Mouse (Mus musculus): ENCODE measurements at regions not wholly inside any gene's neighbourhood (a gene's known extent, or its start where the extent isn't known, plus 50 kb on each side); places are given as distances from the start of the nearest gene placed in this dataset.

DNA sequence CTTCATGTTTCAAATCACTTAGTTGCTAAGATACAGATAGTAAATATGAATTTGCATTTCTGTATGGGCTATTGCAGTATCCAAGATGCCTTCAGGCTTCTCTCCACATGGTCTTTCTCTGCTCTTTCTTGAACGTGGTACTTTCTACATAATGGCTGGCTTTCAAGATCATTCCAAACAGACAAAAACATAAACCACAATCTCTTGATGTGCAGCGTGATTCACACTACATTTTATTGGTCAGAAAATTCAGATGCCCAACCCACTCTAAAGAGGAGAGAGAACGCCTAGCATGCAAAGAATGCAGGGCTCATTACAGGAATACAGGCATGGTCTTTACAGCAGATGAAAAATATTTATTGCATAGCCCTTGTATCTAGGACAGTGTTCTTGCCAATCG is 235.2 kb downstream of the Papss1 start:
- DNase-seq (ENCODE audit: low spot score in 2 of 2): no peak

DNA sequence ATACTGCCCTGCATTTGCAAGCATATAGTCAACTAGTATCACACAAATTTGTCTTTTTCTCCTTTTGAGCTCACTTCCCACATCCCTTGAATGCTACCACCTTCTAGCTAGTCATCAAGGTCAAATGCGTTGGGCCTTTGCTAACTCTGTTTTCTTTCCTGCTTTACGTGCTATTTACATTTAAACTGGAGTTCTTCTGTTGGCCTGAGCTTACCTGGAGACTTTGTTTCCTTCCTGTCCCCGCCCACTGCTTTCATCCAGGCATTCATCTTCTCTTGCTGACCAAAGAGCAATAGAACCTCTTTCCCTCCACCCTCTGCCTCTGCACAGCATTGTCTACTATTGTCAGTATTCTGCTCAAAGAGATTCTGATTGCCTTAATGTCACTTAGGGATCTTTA is 237.0 kb downstream of the Papss1 start:
- DNase-seq (ENCODE audit: low spot score in 2 of 2): no peak

DNA sequence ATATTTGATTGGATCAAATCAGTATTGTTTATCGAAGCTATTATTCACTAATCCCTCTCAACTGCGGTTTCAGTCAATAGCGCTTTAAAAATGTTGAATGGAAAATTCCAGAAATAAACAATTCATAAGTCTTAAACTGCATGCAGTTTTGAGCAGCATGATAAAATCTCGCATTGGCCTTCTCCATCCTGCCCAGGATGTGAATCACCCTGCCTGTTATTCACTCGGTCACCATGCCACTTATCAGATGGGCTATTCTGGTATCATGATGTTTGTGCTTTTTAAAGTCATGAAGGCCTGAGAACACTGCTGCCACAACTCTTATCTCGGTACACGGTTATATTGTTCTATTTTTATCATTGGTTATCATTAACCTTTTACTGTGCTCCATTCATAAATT is 238.3 kb downstream of the Papss1 start:
- DNase-seq (ENCODE audit: low spot score in 2 of 2): peak in 1 of 2 experiments; percentile 43

DNA sequence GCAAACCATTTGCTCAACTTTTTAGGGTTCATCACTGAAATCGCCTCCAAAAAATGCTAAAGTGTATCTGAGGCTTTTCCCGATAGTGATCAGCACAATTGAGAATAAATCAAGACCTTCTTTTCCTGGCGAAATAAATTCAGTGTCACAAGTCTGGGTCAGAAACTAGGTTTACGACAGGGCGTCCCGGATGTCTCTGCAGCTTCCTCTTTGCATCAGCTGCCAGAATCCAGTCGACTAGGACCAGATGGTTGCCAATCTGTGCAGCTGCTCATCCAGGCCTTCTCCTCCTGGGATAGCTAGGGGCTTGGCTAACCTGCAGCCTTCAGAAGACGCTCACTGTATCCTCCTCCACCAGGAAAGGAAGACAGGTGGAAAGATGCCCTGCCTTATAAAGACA is 243.6 kb downstream of the Papss1 start:
- DNase-seq (ENCODE audit: low spot score in 2 of 2): no peak

DNA sequence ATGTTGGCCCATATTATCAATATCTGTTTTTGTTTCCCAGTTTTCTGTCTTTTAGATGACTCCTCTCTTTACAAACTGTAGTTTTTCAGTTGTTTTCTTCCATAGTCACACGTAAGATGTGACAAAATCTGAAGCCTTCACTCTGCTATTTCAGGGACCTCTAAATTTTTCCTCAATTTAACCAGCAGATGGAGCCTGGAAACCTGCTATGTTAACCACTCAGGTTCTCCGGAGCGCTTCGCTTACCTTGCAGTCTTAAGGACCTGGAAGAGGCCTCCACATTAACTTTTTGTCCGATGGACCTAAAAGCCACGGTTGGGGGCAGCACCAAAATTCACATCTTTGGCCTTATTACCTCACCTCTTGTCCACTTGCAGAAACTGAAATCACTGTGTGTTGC is 248.4 kb downstream of the Papss1 start:
- DNase-seq (ENCODE audit: low spot score in 2 of 2): no peak

DNA sequence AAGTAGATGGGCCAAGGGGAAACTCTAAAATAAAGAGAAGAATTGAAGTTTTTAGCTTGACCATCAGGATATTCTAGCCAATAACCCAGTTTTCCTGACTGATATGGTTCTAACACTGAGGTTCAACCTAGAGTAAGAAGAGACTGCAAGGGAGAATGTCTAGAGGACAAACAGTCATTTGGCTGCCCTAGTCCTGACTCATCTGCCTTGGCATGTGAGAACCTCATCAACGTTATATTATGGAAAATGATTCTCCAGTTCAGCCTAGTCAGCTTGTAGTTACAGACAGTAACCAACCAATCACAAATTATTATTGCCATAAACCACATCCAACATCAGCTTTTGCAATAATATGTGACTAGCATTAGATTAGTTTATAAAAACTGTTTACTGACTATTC is 254.2 kb downstream of the Papss1 start:
- no peak for DNase-seq (ENCODE audit: low spot score in 2 of 2)

DNA sequence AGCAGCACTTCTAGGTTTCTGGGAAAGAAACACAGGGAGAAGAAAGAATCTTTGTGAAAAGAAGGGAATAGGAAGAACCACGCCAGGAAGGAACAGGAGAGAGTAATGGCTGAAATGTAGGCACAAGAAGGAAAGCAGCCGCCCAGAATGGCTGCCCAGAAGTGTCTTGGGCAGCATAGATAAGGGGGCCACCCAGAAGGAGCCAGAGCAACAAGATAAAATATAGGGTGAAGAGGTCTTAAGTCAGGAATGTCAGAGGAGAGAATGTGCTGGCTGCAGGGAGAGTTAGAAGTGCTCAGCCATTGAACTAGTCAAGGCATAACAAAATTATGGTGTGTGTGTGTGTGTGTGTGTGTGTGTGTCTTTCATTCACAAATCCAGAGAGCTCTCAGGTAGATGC is 227.7 kb upstream of the Dkk2 start:
- DNase-seq (ENCODE audit: low spot score in 2 of 2): no peak

DNA sequence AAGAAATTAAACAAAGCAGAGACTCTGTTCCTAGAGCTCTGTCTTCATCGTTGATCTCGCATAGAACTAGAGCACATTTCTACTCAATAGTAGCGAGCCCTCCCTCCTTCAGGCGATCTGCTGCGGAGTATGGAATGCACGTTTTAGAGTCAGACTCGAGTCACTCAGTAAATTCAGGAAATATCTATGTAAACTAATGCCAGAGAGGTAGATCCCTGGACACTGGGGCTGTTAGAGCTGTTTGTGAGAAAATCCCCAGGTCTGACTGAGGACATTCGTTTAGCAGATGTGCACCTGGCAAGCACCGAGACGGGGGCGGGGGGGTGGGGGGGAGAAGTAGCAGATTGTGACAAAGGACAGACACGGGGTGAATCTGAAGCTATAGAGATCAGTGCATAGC is 226.0 kb upstream of the Dkk2 start:
- DNase-seq (ENCODE audit: low spot score in 2 of 2): no peak

DNA sequence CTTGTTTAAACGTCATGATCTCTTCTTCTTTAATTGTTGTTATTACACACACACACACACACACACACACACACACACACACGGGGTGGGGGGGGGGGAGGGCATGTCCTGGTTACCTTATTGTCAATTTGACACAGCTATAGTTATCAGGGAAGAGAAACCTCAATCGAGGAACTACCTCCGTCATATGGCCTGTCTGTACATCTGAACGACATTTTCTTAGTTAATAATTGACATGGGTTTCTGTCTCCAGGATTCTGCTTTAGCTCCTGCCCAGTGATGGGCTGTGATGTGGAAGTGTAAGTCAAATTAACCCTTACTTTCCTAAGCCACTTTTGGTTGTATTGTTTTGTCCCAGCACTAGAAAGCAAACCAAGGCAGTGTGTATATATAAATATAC is 220.0 kb upstream of the Dkk2 start:
- no peak for DNase-seq (ENCODE audit: low spot score in 2 of 2)

DNA sequence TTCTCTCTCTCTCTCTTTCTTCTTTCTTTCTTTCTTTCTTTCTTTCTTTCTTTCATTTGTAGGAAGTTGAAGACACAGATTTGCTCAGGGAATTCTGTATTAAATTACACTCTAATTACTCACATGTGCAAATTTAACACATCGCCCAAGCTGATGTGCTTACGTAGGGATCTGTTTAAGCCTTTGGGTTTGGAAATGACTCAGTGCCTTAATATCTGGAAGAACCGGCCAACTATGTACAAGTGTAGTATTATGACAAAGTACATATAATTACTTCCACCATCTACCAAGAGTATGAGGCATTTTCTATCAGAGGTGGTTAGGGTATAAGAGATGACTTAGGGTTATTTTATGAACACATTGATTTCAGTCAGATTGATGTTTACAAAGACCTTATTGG is 217.8 kb upstream of the Dkk2 start:
- DNase-seq (ENCODE audit: low spot score in 2 of 2): no peak

DNA sequence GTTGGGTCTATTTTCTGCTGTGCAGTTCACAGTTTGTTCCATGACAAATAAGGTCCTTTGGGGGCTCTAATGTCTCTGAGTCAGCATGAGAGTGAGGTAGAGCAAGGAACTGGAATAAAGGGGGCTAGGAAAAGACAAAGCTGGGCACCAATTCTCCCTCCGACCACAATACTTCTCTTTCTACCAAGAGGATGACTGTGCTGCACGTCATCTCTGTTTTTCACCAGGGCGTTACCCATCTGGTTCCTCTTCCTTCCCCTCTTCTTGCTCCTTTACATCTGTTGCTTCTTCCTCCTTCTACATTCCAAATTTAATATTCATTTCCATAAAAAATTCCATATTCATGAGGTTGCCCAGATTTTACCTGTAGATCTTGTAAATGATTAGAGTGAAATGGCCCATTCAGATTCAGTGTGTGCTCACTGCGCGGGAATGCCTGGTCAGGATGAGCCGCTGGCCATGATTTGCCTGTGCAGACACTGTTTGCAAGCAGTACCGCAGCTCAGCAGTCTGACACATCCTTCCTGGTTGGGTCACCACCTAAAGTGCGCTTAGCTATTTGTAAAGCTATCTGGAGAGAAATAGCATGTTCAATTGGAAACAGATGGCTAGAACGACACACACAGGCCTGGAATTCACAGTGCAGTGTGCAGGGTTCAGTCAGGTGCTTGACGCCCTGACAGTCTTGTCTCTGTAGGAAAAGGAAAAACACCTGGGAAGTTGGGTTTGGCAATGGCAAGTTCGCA is 216.7 kb upstream of the Dkk2 start:
- DNase-seq (ENCODE audit: low spot score in 2 of 2): no peak

DNA sequence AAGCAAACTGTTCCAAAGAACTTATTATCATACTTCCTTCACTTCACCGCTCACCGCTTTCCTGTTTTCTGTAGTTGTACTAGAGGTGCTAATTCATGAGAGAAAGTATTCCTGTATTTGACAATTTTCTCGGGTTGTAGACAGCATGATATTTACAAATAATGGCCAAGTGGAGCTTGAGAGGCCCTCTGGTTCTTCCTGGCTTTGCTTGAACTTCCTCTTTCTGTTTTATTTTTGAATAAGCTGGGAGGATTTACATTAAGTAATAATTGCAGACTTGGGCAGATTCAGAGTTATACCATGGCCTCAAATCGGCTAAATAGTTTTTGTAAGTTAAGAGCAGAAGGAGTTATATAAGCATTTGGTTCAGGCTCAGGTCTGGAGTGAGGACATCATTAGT is 215.8 kb upstream of the Dkk2 start:
- no peak for DNase-seq (ENCODE audit: low spot score in 2 of 2)

DNA sequence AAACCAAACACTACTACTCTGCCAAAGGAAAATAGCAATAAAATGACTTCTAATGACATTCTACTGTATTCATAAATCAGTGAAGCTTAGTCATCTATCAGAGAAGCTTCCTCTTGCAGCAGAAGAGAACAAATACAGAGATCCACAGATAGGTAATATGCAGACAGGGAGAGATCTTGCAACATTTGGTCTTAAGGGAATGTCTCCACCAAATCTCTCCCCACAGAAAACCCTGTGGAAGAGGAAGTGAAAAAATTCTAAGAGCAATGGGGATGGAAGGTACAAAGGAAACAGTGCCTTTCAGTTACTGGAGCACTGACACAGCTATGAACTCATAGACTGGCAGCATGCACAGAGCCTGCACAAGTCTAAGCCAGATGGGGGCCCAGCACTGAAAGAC is 202.4 kb upstream of the Dkk2 start:
- no peak for DNase-seq (ENCODE audit: low spot score in 2 of 2)

DNA sequence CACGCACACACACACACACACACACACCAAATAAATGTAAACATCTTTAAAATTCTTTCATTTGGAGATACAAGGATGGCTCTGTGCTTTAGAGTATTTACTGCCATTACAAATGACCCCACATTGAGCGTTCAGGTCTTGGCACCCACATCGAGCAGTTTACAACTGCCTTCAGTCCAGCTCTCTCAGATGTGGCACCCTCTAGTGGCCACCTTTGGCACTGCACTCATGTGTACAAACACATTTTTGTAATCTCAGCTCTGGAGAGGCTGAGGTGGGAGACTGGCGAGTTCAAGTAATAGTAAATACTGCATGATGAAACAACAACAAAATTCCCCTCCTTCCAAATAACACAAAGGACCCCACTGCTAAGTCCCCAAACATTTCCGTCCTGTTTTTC is 198.6 kb upstream of the Dkk2 start:
- no peak for DNase-seq (ENCODE audit: low spot score in 2 of 2)

DNA sequence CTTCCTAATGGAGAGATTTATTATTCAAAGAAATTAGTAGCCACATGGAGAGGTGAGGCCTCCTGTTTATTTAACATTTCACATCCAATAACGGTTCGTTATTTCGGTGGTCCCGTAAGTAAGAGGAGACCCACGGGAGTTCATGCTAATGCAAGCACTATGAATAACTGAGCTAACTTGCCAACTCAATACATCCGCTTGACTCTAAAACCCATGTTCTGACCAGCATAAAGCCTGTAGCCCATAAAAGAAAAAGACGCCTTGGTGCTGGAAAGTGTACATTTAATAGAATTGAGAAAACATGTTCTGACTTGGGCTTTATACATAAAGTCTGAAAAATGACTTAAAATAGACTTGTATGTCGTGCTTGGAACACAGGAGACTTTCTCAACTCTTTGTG is 198.1 kb upstream of the Dkk2 start:
- DNase-seq (ENCODE audit: low spot score in 2 of 2): no peak

DNA sequence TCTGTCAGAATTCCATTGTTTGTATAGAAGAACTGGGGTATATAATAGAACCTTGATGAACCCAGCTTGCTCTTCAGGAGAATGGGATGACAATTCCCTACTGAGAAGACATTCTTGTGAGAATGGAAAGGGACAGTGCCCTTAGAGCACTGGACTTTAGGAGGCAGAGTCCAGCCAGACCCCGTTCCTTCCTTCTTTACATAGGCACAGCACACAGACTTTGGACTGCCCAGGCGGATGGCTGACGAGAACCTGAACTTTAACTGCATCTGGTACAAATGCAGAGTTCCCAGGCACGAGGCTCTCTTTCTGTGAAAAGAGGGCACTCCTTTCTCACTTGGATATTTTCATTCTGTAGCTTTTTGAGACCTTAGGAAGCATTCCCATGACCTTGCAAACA is 197.4 kb upstream of the Dkk2 start:
- DNase-seq (ENCODE audit: low spot score in 2 of 2): no peak

DNA sequence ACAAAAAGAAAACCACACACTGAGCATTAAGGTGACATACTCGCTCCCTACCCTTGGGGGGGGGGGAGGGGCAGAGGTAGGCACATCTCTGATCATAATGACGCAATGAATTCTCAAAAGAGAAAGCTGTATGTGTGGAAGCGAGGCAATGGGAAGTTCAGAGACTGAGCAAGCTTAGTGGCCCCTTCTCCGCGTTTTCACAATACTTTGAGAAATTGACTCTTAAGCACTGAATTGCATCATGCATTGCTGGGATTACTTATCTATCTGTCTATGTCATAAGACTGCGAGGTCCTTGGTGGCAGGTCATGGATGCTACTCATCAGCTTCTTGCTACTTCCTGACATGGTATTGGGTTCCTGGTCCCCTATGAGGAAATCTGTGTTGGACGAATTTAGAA is 193.2 kb upstream of the Dkk2 start:
- no peak for DNase-seq (ENCODE audit: low spot score in 2 of 2)

DNA sequence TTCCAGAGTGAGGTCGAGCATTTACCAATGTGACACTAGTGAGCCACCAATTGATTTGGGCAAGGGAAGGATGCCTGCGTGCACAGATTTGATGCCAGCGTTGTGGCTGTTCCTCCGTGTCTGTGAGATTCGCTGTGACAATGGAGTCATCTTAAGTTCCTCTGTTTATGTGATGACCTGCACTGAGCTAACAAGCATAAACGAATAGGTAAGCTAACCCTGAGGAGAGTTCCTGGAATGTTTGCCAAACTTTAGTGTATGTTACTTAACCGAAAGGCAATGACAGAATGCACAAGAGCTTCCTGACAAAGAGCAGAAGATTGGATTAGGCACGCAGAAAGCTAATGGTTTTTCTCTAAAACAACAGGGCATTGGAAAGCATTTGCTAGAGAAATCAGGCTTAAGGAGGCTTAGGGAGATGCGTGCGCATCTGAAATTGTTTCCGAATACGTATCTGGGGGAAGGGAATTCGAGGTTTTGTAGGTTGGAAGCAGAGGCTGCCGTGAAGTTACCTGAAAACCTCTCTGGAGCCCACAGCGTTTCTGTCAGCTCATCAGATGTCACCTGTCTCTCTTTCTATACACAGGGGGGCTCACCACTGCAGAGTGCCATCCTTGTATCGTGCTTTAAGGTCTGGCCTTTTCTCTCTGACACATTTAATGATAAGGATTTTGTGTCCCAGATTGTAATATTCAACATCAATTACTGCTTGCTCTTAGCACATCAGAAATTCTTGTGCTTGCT is 191.9 kb upstream of the Dkk2 start:
- DNase-seq (ENCODE audit: low spot score in 2 of 2): no peak

DNA sequence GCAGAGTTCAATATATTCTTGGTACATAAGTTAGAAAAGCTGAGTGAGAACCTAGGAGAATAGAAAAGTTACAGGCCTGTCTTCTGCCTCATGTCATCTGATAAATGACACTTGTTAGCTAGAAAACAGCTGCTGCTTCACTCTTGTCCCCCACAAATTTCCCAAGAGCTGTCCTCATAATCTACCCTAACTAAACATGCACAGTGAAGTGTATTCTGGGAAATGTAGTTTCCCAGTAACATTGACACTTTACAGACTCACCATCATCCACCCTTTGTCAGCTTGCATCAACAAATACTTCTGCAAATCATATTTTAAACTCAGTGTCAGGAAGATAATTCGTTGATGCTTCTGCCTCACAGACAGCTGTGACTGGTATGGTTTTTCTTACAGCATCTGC is 190.0 kb upstream of the Dkk2 start:
- DNase-seq (ENCODE audit: low spot score in 2 of 2): no peak

DNA sequence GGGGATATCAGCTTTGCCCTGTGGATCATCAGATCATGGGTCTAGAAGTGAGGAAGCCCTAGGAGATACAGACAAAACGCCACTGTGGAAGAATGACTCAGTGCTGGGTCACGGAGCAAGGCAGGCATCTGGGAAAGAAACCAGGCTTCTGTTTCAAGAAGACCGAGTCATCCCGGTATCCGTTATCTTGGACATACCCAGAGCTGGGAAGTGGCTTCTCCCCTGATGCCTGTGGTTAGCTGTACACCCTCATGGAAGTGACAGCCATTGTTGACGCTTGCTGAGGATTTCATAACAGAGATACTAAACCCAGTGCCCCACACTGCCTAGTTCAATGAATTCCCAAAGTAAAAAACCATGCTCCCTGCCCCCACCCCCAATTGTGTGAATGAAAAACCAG is 171.6 kb upstream of the Dkk2 start:
- no peak for DNase-seq (ENCODE audit: low spot score in 2 of 2)

DNA sequence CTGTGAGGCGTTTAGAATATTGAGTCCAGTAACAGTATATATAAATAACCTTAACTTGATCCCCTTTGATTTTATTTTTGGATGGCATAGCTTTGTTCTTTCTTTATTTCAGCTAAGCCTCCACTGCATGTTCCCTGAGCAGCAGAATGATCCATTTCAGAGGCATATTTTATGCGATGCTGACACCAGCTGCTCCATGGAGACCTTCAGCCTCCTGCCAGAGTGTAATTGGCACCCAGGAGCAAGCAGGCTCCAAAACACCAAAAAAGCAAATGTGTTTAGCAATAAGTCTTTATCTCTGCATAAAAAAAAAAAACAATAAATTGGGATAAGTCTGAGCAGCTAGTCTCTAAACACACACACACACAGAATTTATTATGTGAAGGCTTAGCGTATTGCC is 170.7 kb upstream of the Dkk2 start:
- DNase-seq (ENCODE audit: low spot score in 2 of 2): no peak

DNA sequence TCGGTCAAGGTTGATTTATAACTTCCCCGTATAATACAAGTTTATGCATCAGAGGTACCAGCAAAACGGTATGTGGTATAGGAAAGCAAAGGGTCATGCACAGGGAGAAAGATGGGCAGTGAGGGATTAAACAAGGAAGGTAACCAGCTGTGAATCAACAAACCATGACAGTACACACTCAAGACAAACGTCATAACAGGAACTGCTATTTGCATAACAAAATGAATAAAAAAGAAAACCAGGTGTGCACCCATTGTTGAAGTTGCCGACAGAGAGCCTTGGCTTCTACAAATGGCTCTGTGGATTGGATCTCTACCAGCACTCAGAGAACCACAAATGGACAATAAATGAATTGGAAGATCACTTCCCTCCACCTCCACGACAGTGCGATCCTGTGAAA is 170.1 kb upstream of the Dkk2 start:
- no peak for DNase-seq (ENCODE audit: low spot score in 2 of 2)

DNA sequence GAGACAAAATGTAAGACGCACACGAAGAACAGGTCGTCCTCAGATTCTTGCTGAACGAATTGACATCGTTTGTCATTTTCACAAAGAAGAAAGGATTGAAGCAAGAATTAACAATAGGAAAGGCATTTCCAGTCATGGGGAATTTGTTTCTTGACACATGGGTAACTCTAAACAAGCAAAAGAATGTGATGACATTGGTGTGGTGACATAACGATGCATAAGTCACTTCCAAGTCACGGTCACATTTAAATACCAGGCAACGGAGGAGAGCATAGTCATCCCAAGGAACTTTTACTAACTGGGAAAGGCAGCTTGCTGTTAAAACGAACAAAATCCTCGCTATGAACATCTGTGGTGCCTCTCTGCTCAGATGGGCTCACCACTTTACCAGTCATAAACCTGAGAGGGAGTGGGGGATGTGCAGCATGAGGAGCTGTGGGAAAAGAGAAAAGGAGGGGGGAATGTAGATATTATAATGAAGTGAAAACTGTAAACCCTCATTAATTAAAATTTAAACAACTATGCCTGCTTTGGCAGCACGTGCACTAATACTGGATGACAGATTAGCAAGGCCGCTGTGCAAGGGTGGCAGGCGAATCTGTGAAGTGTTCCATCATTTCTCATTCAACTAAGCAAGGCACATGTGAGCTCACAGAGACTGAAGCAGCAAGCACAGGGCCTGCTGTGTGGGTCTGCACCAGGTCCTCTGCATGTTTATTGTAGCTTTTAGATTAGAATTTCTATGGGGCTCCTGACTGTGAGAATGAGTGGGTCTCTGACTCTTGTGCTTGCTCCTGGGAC is 167.2 kb upstream of the Dkk2 start:
- no peak for DNase-seq (ENCODE audit: low spot score in 2 of 2)

All from urinary bladder, adult 18-20 months (tissue).